Mouse (Mus musculus) ES-CJ7 (cell line): ENCODE measurements around the gene Kxd1.
A peak's percentile ranks its signal among the peaks of the same experiment; 100 is the strongest.

Experiments
- DNase-seq: peaks from one replicate; pipeline ENCODE4 v3.0.0; 2011; ENCODE audit warnings: low read depth, low spot score

Kxd1 gene

DNA sequence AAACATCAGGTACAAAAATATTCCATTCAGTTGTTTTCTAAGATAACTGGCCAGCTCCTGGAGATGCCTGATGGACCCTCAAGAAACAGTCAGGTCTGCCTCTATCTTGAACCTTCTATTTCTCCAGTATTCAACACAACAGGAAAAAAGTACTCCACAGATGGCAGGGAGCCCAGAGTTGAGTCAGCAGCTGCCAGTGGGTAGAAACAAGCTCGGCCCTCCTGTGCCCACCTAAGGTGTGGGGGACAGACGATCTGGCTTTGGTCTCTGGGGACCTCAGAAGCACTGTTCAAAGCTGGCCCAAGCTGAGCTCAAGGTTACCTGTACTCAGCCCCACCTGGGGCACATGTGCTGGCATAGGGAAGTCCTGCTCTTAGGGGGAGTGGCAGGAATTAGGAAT, 14.3 kb downstream of the Kxd1 start:
- no peak for DNase-seq

DNA sequence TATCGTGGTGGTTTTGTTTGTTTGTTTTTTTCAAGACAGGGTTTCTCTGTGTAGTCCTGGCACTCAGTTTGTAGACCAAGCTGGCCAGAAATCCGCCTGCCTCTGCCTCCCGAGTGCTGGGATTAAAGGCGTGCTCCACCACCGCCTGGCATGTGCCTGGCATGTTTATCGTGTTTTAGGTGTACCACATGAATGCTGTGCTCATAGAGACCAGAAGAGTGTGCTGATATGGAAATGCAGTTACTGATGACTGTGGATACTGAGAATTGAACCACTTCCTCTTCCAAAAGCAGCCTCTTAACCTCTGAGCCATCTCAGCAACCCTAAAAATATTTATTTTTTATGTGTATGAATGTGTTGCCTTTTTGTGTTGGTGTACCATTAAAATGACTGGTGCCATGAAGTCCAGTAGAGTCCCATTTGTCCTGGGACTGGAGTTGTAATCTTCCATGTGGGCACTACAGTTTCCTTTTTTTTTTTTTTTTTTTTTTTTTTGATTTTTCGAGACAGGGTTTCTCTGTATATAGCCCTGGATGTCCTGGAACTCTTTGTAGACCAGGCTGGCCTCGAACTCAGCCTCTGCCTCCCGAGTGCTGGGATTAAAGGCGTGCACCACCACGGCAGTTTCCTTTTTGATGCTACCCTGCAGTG, 15.4 kb downstream of the Kxd1 start:
- DNase-seq = no peak

DNA sequence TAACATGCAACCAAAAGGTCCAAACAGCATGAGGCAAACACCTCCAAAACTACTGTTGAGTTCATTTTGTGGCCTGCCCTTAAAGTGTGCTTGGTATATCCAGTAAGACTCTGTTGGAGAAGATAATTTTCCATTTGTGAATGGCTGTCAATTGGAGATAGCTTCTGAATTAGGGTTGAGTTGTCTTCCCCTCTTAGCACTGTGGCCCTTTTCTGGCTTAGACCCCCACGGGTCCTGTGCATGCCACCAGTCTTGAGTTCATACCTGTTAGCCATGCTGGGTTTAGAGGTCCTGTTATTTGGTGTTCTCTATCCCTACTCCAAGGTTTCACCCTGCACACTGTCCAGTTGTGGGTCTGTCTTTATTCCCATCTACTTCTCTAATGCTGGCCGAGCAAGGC, 16.0 kb downstream of the Kxd1 start:
- no peak for DNase-seq

DNA sequence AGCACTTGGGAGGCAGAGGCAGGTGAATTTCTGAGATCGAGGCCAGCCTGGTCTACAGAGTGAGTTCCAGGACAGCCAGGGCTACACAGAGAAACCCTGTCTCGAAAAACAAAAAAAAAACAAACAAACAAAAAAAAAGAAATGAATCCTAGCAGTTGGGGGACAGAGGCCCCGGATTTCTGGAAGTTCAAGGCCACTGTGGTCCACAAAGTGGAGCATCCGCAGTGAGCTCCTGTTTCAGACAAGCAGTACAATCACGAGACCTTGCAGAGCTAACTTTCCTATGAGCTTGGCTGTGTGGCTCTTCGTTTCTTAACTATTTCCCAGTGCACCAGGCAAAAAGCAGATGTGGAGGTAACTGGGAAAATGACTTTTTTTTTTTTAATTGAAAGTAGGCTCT, 16.6 kb downstream of the Kxd1 start:
- DNase-seq = peak; percentile 58

DNA sequence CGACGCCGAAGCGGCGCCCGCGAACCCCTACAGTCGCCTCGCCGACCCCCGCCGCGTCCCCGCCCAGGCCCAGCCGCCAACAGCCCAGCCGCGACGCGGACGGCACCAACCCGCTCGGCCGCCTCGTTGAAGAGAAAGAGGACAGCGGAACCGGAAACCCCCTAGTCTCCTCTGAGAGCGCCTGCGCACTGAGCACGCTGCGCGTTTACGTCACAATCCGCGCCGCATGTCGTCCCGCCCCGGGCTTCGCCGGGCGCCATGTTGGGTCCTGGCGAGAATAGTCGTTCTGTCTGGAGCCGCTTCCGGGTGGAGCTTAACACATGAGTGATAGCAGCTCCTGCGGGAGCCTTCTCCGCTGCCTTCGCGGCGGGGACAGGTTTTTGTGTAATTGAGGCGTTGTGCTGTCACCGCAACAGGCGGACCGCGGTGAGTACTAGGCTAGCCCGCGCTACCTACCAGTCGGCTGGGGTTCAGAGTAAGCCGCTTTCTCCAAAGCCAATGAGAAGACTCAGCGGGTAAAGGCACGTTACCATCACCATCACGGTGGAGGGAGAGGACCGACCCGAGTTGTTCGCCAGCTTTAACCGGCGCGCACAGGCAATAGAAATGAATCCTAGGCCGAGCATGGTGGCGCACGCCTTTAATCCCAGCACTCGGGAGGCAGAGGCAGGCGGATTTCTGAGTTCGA, 17.4 kb downstream of the Kxd1 start, which contains the start of gene Uba52:
Uba52 (minus strand) TSS at position 574 of the 688 bp plus-strand sequence.
- peak; percentile 99 for DNase-seq

DNA sequence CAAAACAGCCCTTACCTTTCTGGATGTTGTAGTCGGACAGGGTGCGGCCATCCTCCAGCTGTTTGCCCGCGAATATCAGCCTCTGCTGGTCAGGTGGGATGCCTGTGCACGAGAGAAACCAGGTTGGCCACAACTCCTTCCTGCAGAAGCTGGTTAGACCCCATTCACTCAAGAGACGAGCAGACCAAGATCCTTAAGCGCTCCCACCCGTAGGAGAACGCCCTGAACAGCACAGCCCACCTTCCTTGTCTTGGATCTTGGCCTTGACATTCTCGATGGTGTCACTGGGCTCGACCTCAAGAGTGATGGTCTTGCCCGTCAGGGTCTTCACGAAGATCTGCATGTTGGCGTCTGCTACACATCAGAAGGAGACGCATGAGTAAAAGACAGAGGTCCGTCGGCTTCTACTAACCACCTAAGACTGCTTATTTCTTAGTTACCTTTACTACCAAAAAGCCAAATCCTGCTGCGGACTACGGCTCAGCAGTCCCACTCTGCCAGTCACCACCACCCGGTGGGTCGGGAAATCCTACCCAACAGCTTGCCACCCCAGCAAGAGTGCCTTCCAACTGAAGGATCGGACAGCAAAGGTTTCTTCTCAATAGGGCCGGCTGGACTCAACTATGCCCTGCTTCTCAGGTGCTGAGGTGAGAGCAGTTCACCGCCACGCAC, 18.3 kb downstream of the Kxd1 start:
- DNase-seq = no peak

DNA sequence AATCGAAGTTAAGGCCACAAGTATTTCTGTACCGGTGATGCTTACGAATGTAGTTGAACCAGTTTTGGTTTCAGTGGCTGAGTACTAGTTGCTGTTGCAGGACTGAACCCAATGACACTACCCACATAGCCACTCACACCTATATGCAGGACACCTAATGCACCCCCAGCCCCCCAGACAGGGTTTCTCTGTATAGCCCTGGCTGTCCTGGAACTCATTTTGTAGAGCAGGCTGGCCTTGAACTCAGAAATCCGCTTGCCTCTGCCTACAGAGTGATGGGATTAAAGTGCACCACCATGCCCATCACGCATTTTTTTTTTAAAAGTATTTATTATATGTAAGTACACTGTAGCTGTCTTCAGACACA, 20.7 kb downstream of the Kxd1 start:
- no peak for DNase-seq

DNA sequence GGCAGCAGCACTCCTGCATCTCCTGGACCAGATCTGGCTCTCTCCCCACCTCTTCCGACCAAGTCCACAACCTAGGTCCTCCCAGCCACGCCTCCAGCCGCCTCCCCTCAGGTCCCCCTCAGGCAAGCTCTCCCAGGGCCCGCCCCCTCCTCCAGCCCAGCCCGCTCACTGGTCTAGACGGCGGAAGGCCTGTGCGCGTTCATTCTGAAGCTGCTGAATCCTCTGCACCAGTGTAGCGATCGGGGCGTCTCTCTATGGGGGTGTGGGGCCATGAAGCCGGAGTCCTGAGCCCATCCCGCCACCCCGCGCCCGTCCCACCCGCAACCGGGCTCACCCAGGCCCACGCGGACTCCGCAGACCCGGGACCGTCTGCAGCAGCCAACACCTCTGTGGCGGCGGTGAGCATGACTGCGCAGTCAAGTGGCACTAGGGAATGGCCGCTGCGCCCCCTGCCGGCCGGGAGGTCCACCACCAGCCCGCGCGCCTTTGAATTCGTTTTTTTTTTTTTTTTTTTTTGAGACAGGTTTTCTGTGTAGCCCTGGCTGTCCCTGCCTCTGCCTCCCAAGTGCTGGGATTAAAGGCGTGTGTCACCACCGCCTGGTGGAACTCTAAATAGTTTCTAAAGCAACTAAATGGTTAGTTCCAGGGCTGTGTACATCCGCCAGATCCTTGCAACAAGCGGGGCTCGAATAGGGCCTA, 21.3 kb downstream of the Kxd1 start, which contains the start of gene Rex1bd:
Rex1bd (minus strand) TSS at position 425 of the 699 bp plus-strand sequence.
- DNase-seq = peak; percentile 99

DNA sequence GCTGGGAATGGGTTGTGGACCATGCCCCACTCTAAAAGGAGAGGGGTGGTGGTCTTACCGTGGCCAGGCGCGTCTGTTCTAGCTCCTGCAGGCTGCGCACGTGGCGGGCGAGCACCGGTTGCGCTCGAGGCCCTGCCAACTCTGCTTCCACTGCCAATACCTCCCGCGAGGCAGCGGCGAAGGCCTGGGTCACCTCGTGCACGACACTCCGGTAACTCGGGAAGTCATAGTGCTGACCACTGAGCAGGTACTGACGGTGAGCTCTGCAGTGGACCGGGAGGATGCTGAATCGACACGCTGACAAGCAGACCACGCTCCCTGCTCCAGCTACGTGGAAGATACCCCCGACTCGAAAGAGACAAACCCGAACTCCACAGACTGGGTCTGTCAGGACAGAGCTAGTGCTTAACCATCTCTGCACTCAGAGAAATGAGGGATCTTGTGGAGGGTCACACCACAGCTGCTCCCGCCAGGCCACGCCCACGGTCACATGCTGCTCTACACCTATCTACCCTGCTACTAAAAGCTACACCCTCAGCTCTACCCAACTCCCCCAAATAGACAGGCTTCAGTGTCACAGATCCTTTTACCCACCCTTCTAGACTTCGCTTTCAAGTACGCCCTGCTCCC, 21.9 kb downstream of the Kxd1 start:
- DNase-seq = no peak

DNA sequence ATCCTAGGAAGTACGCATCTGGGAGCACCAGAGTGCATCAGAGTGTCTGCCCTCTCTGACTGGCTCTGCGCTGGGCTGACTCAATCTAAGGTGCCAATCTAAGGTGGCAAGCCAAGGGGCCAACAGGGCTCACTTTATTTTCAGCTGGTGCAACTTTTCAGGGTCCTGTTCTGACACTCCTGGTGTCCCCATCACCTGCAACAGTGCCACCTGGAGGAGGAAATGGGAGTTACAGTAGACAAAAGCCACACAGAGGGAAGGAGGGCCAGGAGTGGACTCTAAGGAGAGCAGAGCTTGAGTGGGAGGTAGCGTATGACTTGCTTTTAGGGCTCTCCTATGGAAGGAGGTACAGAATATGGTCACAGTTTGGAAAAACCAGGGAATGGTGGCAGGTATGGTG, 22.9 kb downstream of the Kxd1 start:
- DNase-seq = peak; percentile 82

DNA sequence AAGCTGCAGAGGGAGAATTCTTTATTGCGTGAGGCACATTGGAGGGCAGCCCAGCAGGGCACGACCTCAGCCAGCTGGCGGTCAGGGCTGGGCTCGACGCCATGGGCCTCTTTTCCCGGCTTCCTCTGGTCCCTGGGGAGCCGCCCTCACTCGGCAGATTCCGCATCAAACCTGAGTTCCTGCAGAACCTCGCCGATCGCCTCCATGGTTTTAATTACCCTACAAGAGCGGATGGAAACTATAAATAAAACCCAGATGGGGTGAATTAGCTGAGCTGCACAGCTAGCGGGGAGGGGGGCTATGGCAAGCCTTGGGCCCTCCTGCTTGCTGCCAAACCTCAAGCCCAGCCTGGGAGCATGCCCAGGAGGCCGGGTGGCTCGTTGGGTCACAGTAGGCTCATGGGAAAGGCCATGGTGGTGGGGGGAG, 23.5 kb downstream of the Kxd1 start:
- no peak for DNase-seq

DNA sequence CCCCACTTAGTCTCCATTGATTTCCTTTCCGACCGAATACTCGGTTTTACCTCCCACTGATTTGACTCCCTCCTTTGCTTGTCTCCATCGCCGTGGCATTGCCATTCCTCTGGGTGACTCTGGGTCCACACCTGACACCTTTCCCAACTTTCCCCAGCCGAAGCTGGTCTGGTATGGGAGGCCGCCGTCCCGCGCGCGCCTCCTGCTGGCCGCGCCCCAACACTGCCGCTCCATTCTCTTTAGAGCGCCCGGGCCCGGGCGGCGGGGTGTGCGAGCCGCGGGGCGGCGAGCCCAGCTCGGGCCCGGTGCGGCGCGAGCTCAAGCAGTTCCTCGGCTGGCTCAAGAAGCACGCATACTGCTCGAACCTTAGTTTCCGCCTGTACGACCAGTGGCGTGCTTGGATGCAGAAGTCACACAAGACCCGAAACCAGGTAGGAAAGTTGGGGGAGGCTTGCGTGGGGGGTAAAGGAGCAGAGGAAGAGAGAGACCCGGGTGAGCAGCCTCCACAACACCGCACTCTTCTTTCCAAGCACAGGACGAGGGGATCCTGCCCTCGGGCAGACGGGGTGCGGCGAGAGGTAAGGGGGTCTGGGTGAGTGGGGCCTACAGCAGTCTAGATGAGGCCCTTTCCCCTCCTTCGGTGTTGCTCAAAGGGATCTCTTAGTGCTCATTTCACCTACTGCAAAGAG, 24.6 kb downstream of the Kxd1 start:
- DNase-seq = peak; percentile 72

DNA sequence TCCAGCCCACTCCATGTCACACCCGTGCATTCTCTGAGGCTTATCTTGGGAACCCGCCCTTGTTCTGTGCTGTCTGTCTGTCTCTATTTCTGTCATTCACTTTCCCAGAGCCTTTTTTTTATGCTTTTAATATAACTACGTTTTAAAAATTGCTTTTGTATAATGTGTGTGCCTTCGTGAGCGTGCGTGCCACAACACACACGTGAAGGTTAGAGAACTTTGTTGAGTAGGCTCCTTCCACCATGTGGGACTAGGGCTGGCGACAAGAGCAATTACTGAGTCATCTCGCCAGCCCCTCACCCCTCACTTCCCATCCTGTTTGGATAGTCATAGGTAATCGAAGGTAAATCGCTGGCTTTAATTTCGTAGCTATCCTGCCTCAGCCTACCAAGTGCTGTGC, 25.2 kb downstream of the Kxd1 start:
- DNase-seq = peak; percentile 14

DNA sequence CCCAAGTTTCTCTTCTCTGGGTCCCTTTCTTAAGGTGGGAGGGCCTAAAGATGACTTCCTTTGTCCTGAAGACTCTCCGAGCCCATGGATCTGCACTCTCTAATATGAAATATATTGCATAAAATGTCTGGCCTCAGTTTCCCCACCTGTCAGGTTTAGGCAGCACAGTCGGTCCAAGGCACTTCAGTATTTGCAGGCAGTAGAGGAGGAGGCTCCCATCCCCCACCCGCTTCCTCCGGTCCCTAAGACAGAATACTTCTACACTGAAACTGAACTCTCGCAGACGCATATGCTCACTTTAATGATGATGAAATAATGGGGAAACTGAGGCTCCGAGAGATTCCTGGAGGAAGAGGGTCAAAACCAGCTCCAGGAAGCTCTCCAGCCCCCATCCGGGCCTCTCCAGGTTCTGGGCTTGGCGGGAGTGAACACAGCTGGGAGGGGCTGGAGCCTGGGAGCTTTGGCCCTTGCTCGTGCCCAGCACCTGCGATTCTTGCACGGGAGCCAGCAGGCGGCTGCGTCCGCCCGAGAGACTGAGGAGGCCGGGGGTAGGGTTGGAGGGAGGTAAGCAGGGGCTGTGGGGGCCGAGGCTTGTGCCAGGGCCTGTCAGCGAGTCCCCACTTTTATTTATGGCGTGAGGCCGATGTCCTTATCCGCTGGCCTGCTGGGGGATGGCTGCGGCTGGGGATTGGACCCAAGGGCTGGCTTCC, 25.8 kb downstream of the Kxd1 start:
- peak; percentile 27 for DNase-seq

DNA sequence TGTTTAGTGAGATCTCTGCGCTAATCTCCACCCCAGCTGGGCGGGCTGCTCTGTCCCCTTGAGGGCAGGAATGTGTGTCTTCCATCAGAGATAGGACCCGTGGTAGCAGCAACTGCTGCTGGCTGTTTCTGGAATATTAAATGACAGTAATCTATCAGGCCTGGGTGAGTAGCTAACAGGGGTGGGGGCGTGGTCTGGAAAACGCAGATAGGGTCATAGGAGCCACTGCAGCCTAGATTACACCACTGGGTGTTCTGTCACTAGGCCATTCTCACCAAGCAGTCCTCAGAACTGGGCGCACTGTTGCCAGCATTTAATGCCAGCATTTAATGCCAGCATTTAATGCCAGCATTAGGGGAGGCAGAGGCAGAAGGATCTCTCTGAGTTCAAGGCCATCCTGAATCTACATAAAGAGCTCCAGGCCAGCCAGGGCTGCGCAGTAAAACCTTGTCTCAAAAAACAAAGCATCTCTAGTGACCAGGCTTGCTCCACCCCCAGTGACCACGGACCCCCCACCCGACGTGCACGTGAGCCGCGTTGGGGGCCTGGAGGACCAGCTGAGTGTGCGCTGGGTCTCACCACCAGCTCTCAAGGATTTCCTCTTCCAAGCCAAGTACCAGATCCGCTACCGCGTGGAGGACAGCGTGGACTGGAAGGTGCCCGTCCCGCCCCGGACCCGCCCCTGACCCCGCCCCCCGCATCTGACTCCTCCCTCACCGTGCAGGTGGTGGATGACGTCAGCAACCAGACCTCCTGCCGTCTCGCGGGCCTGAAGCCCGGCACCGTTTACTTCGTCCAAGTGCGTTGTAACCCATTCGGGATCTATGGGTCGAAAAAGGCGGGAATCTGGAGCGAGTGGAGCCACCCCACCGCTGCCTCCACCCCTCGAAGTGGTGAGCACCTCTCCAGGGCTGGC, 27.1 kb downstream of the Kxd1 start:
- peak; percentile 69 for DNase-seq

DNA sequence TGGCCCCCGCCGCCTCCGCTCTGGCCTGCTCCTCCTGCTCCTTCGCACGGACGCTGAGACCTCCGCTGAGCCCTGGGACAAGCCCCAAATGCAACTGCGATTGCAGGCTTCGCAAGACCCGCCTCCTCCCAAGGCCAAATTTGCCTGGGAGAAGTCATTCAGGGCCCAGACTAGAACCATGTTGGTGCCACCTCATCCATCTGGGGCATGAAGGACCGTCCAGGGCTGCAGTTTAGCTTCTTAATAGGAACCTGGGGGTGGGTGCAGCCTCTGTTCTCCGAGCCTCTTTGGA, 32.0 kb downstream of the Kxd1 start:
- peak; percentile 26 for DNase-seq

DNA sequence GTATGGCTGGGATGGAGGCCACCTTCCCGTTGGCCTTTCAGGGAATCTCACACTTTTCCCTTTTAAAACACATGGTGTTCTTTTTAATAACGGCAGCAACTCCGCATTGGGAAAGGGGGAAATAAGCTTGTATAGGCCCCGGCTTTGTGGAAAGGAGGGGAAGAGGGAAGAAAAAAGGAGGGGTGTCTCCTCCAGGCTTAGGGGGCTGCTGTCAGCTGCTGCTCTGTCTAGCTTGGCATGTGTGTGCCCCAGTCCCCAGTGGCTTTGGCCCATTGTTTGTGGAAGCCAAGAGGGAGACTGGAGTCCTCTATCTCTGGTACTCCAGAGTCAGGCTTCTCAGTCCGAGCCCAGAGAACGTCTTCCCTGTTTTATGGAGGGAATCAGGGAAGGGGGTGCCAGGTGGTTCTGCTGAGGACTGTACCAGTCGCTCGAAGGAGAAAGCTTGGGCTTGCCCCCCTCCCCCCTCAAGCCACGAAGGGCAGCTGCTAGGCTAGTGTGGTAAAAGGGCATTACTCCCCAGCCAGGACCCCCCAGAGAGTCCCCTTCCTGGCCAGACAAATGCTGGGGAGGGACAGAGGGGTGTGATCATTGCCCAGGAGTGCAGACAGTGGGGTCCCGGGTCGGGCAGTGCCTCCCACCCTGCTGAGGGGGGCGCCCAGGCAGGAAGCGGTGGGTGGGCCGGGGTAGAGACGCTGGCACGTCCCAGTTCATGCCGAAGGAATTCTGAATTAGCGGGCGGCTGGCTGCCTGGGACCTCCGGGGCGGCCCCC, 32.6 kb downstream of the Kxd1 start:
- no peak for DNase-seq

DNA sequence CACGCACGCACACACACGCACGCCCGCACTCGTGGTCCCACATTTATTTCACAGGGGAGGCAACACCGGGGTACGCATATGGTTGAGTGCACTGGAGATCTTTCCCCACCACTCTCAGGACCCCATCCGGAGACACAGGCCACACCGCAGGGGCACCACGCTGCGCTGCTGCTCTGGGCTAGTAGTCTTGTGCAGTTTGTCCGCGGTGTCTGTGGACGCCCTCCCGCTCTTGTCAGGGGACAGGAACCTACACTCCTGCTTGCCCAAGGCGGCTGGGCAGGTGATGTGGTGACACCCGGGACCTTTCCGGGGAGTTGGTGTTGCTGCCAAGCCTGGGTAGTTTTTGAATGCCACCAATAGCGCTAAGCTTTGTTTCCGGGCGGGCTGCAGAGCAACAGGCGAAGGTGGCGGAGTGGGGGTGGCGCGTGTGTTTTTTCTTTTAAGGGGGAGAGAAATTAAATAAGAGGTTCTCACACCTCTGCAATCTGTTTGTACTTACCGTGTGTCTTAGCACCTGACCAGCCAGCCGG, 33.3 kb downstream of the Kxd1 start:
- peak; percentile 36 for DNase-seq
